Mouse (Mus musculus): ENCODE data around the gene Brs3.

GRCm38 (mm10) chrX:57052848-57053173 is 9.9 kb downstream of the Brs3 start:
- TF ChIP-seq GATA1 (IDR thresholded peaks at IDR 0.05; ENCODE audit: borderline replicate concordance, low read length) = no peak
- no peak for TF ChIP-seq FLI1 (IDR thresholded peaks at IDR 0.05; ENCODE audit: low read length)

Data from megakaryocyte, embryonic 14.5 days (primary cell).